Mouse (Mus musculus): ENCODE results near the gene Rab11b.

- TF ChIP-seq CTCF (IDR thresholded peaks at IDR 0.05; ENCODE audit: insufficient read depth, low read length), result no peak
- no peak for TF ChIP-seq POLR2A (IDR thresholded peaks at IDR 0.05; ENCODE audit: borderline replicate concordance, extremely low read depth, low read depth, low read length)
Observed at GRCm38 (mm10) chr17:33717982-33718381, 42.3 kb downstream of the Rab11b start.

Data from lung, adult 2 months (tissue).